Mouse (Mus musculus) lung, embryonic 16.5 days (tissue): Measurements from ENCODE around the gene Hebp1. TPM values are rescaled to one million over a fixed set of nuclear protein-coding genes. Genes with fewer than 3 reads are reported as not detected.
A peak's percentile ranks its signal among the peaks of the same experiment; 100 is the strongest.

Source experiments
- ATAC-seq: fragments of 200-750 bp; cut with Nextera tagmentation; 2 replicates; pipeline ENCODE4 v1.8.0; 2017; ENCODE audit warnings: low read depth, mild to moderate bottlenecking, moderate library complexity
- H3K27ac ChIP-seq: fragments of 300-500 bp; sonication (generic); 2 replicates; pipeline ENCODE4 v1.5.1; 2014; ENCODE audit warnings: mild to moderate bottlenecking, control low read depth, low read length
- H3K27me3 ChIP-seq: fragments of 300-500 bp; sonication (generic); 2 replicates; pipeline ENCODE4 v1.6.1; 2014; ENCODE audit warnings: low read depth, low read length, mixed read lengths; ENCODE audit not compliant: control insufficient read depth, insufficient read depth
- H3K36me3 ChIP-seq: fragments of 300-500 bp; sonication (generic); 2 replicates; pipeline ENCODE4 v1.6.1; 2014; ENCODE audit warnings: low read length; ENCODE audit not compliant: control insufficient read depth, insufficient read depth
- H3K4me1 ChIP-seq: fragments of 300-500 bp; sonication (generic); replicated peaks from 2 replicates; pipeline ENCODE4 v1.6.1; 2014; ENCODE audit warnings: low read length, mixed read lengths; ENCODE audit not compliant: control insufficient read depth, insufficient read depth
- H3K4me2 ChIP-seq: fragments of 300-500 bp; sonication (generic); 2 replicates; pipeline ENCODE4 v1.6.1; 2014; ENCODE audit warnings: low read depth, low read length, control low read depth
- H3K4me3 ChIP-seq: fragments of 300-500 bp; sonication (generic); 2 replicates; pipeline ENCODE4 v1.5.1; 2014; ENCODE audit warnings: mild to moderate bottlenecking, low read length, control low read depth
- H3K9ac ChIP-seq: fragments of 300-500 bp; sonication (generic); 2 replicates; pipeline ENCODE4 v1.6.1; 2014; ENCODE audit warnings: low read length, control low read depth
- H3K9me3 ChIP-seq: fragments of 300-500 bp; sonication (generic); 2 replicates; pipeline ENCODE4 v1.6.1; 2016; ENCODE audit warnings: low read length; ENCODE audit not compliant: control insufficient read depth
- WGBS: fragments of 180-500 bp; shearing (Covaris S2); extraction: QIAGEN DNeasy Blood & Tissue Kit; methylation state at CpG from one replicate; pipeline ENCODE4 v1.1.7; 2014; 5-methylcytosine and 5-hydroxymethylcytosine counted together
- polyA plus RNA-seq: library from polyadenylated mRNA; unstranded; fragments of >200 nt; fragmentation: Nextera tagmentation; extraction: Ambion mirVana; gene quantifications from 2 replicates; pipeline ENCODE4 v1.2.1, GENCODE M21; 2015

Gene Hebp1
- 11.4 and 18.4 TPM in 2 replicates for polyA plus RNA-seq

DNA sequence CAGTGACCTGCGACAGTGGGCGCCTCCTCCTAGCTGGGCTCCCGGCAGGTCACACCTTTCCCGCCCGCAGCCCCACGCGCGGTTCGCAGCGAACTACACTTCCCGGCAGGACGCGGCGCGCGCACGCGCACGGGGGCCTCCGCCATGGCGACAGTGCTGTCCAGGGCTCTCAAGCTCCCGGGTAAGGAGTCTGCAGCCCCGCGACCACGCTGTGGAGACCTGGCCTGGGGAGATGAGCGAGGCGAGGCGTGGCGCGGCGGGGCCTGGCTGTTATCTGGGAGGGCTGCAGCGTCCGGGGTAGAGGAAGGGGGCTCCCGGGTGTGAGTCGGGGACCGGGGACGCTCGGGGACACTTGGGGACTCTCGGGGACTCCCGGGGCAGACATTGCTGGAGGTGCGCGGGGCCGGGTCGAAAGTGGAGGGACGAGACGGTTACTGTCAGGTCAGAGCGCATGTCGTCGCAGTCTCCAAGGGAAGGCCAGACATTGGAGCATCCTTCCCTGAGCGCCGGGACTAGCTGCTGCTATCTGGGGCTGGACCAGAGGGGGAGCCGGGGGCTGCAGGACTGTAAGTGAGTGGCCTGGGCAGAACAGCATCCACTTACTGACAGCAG is at the start of gene Hebp1, which contains the start of gene Fam234b:
Hebp1 (minus strand) TSS at position 102 of the 612 bp plus-strand sequence.
Fam234b (plus strand) TSS at position 57 of the 612 bp plus-strand sequence.
- Histone ChIP-seq H3K4me1 (peaks cover 15% of the 10 kb centered on the region), H3K4me2 (peak within 1 kb of the TSS; percentile 95), H3K4me3 (peak within 1 kb of the TSS; percentile 90), H3K27ac (peak within 1 kb of the TSS; percentile 47), H3K9me3 (no peaks in the 10 kb centered on the region), H3K27me3 (no peaks in the 10 kb centered on the region), H3K36me3 (no peaks in the 10 kb centered on the region), H3K9ac (peak within 1 kb of the TSS; percentile 90)
- WGBS: under 1% methylated on average over 49 of the region's 52 CpGs
- ATAC-seq: peak; percentile 88

DNA sequence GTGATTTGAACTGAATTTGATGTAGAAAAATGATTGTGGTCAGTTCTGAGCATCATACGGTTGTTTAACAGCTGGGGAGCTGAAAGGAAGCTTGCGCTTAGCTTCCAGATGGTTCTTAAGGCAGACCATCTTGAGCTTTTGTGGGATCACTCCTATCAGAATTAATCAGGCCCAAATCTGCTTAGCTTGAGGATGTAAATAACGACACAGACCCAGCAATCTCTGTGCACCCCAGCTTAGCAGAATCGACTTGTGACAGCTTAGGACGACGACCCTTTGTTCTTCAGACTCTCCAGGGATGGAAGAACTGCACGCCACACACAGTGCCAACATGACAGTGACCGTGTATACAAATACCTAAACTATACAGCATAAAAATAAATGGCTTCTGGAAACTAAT is 47.8 kb upstream of the Hebp1 start:
- Histone ChIP-seq H3K9ac (no peak overlapping the region), H3K4me2 (no peak overlapping the region), H3K4me3 (no peak overlapping the region), H3K4me1 (peaks cover 7% of the 10 kb centered on the region), H3K27ac (no peak overlapping the region), H3K27me3 (no peaks in the 10 kb centered on the region; the same call in 1 of the 2 replicates), H3K36me3 (no peaks in the 10 kb centered on the region), H3K9me3 (no peaks in the 10 kb centered on the region)
- 65% methylated on average over 8 of the region's 8 CpGs for WGBS
- ATAC-seq: no peak

DNA sequence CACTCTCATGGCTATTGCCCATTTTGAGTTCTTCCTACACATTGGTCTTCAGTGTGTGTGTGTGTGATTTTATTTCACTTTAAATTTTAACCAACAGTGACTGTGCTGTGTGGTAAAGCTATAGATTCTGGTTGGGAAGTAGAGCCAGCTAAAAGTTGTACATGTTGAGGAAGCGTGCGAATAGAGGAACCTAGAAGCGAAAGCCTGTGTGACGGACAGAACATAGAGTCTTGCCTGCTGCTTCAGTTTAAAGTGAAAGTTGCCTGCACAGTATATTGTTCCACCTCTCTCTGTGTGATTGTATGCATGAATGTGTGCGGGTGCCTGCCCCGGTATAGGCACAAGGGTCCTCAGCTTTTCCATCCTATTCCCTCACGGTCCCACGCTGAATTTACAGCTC is 42.5 kb upstream of the Hebp1 start:
- no peaks in the 10 kb centered on the region for H3K36me3 ChIP-seq
- no peak overlapping the region for H3K9ac ChIP-seq
- H3K4me1 ChIP-seq: 0 out of 2 replicates have a peak, but pooled peaks cover 4% of the 10 kb centered on the region
- no peak overlapping the region for H3K4me3 ChIP-seq
- no peaks in the 10 kb centered on the region for H3K27me3 ChIP-seq
- H3K9me3 ChIP-seq: no peaks in the 10 kb centered on the region
- no peak for ATAC-seq
- H3K4me2 ChIP-seq: no peak overlapping the region
- H3K27ac ChIP-seq: no peak overlapping the region
- 94% methylated on average over 8 of the region's 8 CpGs for WGBS

DNA sequence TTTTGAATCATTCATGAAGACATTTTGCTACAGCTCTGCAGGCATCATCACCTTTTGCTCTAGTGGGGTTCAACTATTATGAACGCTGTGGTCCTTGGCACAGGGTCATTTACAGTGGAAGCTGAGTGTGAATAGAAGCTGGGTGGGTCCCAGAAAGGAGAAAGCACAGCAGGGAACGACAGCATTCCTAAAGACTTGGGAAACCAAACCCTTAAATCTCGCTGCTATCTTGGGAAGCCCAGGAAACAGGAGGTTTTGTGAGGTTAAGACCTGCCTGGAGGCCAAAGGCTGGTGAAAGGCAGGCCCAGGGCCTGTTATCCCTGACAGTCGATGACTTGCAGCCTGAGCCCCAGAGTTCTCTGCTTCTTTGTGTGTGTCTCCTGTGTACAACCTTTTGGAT is 40.4 kb upstream of the Hebp1 start:
- no peak overlapping the region for H3K4me2 ChIP-seq
- H3K4me1 ChIP-seq: 0 out of 2 replicates have a peak, but pooled peaks cover 4% of the 10 kb centered on the region
- no peaks in the 10 kb centered on the region for H3K27me3 ChIP-seq
- H3K36me3 ChIP-seq: no peaks in the 10 kb centered on the region
- WGBS: 56% methylated on average over 4 of the region's 4 CpGs
- no peak overlapping the region for H3K9ac ChIP-seq
- no peak for ATAC-seq
- no peaks in the 10 kb centered on the region for H3K9me3 ChIP-seq
- no peak overlapping the region for H3K4me3 ChIP-seq
- no peak overlapping the region for H3K27ac ChIP-seq

DNA sequence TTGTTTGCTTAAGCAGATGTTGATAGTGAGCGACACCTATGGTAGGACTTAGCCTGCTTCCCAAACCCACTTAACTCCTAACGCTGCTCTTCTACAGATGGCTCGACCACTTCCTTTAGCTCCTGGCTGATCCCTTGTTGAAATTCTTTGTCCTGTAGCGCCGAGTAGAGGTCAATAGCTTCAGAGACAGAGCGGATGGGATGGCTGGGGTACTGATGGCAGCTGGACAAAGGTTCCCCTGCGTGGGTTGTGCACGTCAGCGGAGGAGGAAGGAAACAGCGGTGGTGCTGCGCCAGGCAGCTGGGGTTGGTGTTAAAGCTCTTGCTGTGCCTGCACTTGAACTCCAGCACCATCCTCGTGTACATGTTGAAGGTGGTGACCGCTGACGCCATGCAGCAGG is 39.5 kb upstream of the Hebp1 start:
- Histone ChIP-seq H3K36me3 (no peaks in the 10 kb centered on the region), H3K27ac (no peak overlapping the region), H3K9ac (no peak overlapping the region), H3K9me3 (no peaks in the 10 kb centered on the region), H3K4me2 (no peak overlapping the region), H3K4me3 (no peak overlapping the region), H3K4me1 (0 out of 2 replicates have a peak, but pooled peaks cover 4% of the 10 kb centered on the region), H3K27me3 (no peaks in the 10 kb centered on the region)
- WGBS: 44% methylated on average over 14 of the region's 14 CpGs
- ATAC-seq: peak; percentile 61

DNA sequence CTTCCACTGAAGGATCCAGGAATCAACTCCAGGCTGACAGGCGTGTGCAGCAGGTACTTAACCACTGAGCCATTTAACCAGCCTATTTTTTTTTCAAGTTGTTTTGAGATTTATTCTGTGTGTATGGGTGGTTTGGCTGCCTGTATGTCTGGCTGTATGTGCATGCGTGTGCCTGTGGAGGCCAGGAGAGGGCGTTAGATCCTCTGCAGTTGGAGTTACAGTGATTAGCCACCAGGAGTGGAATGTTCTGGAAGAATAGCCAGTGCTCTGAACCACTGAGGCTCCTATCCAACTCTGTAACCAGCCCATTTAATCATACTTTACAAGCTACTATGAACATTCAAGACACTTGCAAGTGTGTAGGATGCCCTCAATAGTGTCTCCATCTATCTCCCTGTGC is 38.8 kb upstream of the Hebp1 start:
- Histone ChIP-seq H3K9me3 (no peaks in the 10 kb centered on the region), H3K9ac (no peak overlapping the region), H3K4me2 (no peak overlapping the region), H3K4me1 (0 out of 2 replicates have a peak, but pooled peaks cover 4% of the 10 kb centered on the region), H3K27me3 (no peaks in the 10 kb centered on the region), H3K27ac (no peak overlapping the region), H3K36me3 (peaks cover 4% of the 10 kb centered on the region; the same call in 1 of the 2 replicates), H3K4me3 (no peak overlapping the region)
- no peak for ATAC-seq
- WGBS: 75% methylated on average over 3 of the region's 3 CpGs

DNA sequence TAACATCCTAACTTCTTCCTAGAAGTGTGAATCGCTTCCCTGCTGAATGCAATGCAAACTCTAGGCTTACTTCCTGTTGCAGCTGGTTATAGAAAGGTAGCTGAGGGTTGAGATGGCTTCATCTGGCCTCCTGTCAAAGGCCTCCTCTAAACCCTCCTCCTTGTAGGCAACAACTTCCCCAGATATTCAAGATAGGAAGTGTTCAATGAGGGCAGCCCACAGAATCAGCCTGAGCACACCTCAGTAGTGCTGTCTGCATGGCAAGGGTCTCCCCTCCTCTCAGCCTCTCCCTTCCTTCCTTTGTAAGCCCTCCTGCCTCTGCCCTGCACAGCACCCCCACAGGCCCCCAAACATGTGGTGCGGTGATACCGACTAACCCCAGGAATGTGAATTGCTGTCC is 37.9 kb upstream of the Hebp1 start:
- Histone ChIP-seq H3K27me3 (no peaks in the 10 kb centered on the region), H3K9ac (no peak overlapping the region), H3K4me1 (0 out of 2 replicates have a peak, but pooled peaks cover 4% of the 10 kb centered on the region), H3K4me2 (no peak overlapping the region), H3K9me3 (no peaks in the 10 kb centered on the region), H3K27ac (no peak overlapping the region), H3K36me3 (peaks cover 4% of the 10 kb centered on the region; the same call in 1 of the 2 replicates), H3K4me3 (no peak overlapping the region)
- 95% methylated on average over 3 of the region's 3 CpGs for WGBS
- ATAC-seq: no peak

DNA sequence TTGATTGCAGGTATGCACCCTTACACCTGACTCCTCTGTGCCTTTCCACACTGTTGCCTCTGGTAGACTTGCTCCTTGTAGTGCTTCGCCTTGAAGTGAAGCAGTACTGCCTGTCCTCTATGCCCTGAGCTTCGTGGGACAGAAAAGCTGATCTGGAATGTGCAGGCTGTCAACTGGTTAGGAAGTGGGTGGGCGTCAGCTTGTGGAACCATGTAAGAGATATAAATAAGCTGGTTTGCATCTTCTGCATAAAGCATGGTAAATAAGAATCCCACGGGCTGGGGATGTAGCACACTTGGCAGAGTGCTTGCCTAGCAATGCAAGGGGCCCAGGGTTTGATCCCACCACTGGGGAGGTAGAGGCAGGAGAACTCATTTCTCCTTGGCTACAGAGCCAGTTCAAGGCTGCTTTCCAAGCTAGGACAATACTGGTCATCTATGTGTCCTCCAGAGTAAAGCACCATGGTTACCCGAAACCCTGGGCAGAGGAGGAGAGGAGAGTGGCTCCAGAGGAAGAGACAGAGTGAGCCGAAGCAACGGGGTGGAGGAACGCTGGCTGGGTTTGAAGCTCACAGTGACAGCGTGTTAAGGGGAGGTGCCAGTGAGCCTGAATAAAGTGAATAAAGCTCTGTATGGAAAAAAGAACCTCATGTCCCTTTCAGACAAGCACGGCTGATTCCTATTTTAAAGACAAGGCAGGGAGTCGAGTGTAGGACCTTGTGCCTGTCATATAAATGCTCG is 34.8 kb upstream of the Hebp1 start:
- 74% methylated on average over 12 of the region's 12 CpGs for WGBS
- peaks cover 4% of the 10 kb centered on the region; the same call in 1 of the 2 replicates for H3K36me3 ChIP-seq
- 0 out of 2 replicates have a peak, but pooled peaks cover 4% of the 10 kb centered on the region for H3K4me1 ChIP-seq
- no peak overlapping the region for H3K4me2 ChIP-seq
- H3K27ac ChIP-seq: no peak overlapping the region
- H3K9ac ChIP-seq: no peak overlapping the region
- no peak overlapping the region for H3K4me3 ChIP-seq
- H3K27me3 ChIP-seq: no peaks in the 10 kb centered on the region
- no peak for ATAC-seq
- H3K9me3 ChIP-seq: no peaks in the 10 kb centered on the region

DNA sequence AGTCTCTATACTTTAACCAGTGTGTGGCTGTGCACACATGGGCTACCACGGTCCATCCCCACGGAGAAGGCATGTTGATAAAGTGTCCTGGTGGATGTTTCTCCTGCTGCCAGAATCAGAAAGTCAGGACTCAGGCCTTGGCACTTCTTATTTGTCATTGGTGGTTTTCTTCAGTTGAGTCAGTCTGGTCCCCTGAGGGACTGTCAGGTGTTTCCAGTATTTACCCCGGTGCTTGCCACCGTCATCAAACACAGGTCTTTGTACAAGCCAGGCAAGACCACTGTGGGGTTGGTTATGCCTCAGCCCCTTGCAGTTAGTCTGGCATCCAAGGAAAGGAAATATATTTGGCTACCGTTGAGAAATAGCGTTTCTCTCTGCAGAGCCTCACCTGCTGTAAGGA is 32.8 kb upstream of the Hebp1 start:
- Histone ChIP-seq H3K9ac (no peak overlapping the region), H3K27me3 (no peaks in the 10 kb centered on the region), H3K27ac (no peak overlapping the region), H3K4me3 (no peak overlapping the region), H3K36me3 (peaks cover 4% of the 10 kb centered on the region; the same call in 1 of the 2 replicates), H3K4me1 (no peaks in the 10 kb centered on the region), H3K9me3 (no peaks in the 10 kb centered on the region), H3K4me2 (no peak overlapping the region)
- 83% methylated on average over 6 of the region's 6 CpGs for WGBS
- ATAC-seq: no peak
